Mouse (Mus musculus) hindbrain, embryonic 11.5 days (tissue): ENCODE results near the gene Cacng3. TPM values are rescaled to one million over a fixed set of nuclear protein-coding genes. Genes with fewer than 3 reads are reported as not detected.

Source experiments
- ATAC-seq: fragments of 200-750 bp; cut with Nextera tagmentation; 2 replicates; pipeline ENCODE4 v1.8.0; 2017; ENCODE audit warnings: mild to moderate bottlenecking, moderate TSS enrichment, moderate library complexity; ENCODE audit not compliant: low FRiP score
- DNase-seq: peaks from one replicate; pipeline ENCODE4 v3.0.0-alpha.2; 2015; ENCODE audit warnings: low spot score
- H3K27ac ChIP-seq: fragments of 300-500 bp; sonication (generic); 2 replicates; pipeline ENCODE4 v1.5.1; 2014; ENCODE audit warnings: mild to moderate bottlenecking, low read depth, low read length
- H3K27me3 ChIP-seq: fragments of 300-500 bp; sonication (generic); 2 replicates; pipeline ENCODE4 v1.6.1; 2014; ENCODE audit warnings: mild to moderate bottlenecking, low read length, moderate library complexity, mixed read lengths; ENCODE audit not compliant: control insufficient read depth, insufficient read depth
- H3K36me3 ChIP-seq: fragments of 300-500 bp; sonication (generic); 2 replicates; pipeline ENCODE4 v1.6.1; 2014; ENCODE audit warnings: mild to moderate bottlenecking, low read length, moderate library complexity, mixed read lengths; ENCODE audit not compliant: control insufficient read depth, insufficient read depth
- H3K4me1 ChIP-seq: fragments of 300-500 bp; sonication (generic); replicated peaks from 2 replicates; pipeline ENCODE4 v1.6.1; 2014; ENCODE audit warnings: low read length, mixed read lengths; ENCODE audit not compliant: control insufficient read depth, insufficient read depth
- H3K4me2 ChIP-seq: fragments of 300-500 bp; sonication (generic); replicated peaks from 2 replicates; pipeline ENCODE4 v1.6.1; 2014; ENCODE audit warnings: mild to moderate bottlenecking, low read depth, low read length
- H3K4me3 ChIP-seq: fragments of 300-500 bp; sonication (generic); 2 replicates; pipeline ENCODE4 v1.5.1; 2014; ENCODE audit warnings: low read depth, low read length
- H3K9ac ChIP-seq: fragments of 300-500 bp; sonication (generic); 2 replicates; pipeline ENCODE4 v1.6.1; 2014; ENCODE audit warnings: low read depth, low read length
- H3K9me3 ChIP-seq: fragments of 300-500 bp; sonication (generic); 2 replicates; pipeline ENCODE4 v1.6.1; 2016; ENCODE audit warnings: low read length; ENCODE audit not compliant: control insufficient read depth
- WGBS: fragments of 180-500 bp; shearing (Covaris S2); extraction: QIAGEN DNeasy Blood & Tissue Kit; methylation state at CpG from one replicate; pipeline ENCODE4 v1.1.7; 2014; 5-methylcytosine and 5-hydroxymethylcytosine counted together
- polyA plus RNA-seq: library from polyadenylated mRNA; unstranded; fragments of >200 nt; fragmentation: Nextera tagmentation; extraction: Ambion mirVana; gene quantifications from 2 replicates; pipeline ENCODE4 v1.2.1, GENCODE M21; 2014

Cacng3 gene
- 1.9 and 2.1 TPM in 2 replicates for polyA plus RNA-seq

DNA sequence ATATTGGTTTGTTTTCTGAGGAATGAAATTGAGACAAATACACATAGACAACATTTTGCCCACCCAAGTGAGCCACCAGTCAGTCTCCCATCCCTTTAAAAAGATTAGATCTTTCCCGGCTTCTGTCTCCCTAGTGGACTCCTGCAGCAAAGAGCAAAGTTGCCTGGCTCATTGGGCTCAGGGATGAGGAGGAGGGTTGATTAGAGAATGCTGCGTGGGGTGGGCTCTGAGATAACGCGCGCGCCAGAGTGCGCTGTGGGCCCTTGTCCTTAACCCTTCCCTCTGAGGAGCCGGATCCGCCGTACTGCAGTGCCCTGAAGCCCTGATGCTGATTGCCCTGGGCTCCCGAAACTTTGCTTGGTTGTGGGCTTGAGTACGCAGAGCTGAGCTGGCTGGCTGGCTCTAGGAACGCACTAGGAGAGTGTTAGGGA, at the start of gene Cacng3:
Gene Cacng3, plus strand, starts transcription at position 51 of the 431 bp plus-strand sequence.
- DNase-seq: no peak
- Histone ChIP-seq H3K4me2 (peak within 1 kb of the TSS; percentile 41), H3K4me1 (no peaks in the 10 kb centered on the region), H3K27ac (no peak within 1 kb of the TSS), H3K36me3 (no peaks in the 10 kb centered on the region), H3K4me3 (peak within 1 kb of the TSS; percentile 28), H3K9ac (no peak within 1 kb of the TSS; the same call in 1 of the 2 replicates), H3K9me3 (no peaks in the 10 kb centered on the region), H3K27me3 (peaks cover 3% of the 10 kb centered on the region; the same call in 1 of the 2 replicates)
- ATAC-seq: no peak
- 15% methylated on average over 13 of the region's 13 CpGs for WGBS

DNA sequence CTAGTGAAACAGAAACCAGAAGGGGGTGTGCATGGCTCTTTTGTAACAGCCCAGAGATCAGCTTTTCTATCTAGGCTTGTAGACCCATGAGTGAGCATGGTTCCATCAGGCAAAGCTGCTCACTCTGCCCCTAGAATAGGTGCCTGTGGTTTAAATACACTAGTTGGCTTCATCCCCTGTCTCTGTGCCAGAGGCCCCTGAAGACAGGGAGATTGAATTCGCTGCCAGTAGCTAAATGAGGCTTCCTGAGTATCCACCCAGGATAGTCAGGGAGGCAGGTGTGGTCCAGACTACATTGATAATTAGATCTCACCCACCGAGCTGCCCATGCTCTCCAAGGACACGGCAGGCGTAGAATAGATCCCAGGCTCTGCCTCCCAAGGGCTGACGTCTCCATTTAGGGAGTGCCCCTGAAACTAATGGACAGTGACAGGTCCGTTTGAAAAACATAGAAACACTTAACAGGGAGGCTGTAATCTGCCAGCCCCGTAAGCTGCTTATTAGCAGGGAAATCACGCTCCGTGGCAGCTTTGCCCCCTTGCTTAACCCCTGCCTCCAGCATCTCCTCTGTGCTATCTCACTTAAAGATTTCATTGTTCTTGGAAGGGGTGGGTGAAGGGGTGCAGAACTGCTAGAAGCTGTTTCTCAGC, 48.0 kb upstream of the Cacng3 start:
- Histone ChIP-seq H3K9ac (no peak overlapping the region), H3K27me3 (no peaks in the 10 kb centered on the region), H3K4me1 (no peaks in the 10 kb centered on the region), H3K27ac (peak overlapping the region; percentile 47; the same call in 1 of the 2 replicates), H3K4me3 (no peak overlapping the region), H3K4me2 (no peak overlapping the region), H3K36me3 (no peaks in the 10 kb centered on the region), H3K9me3 (no peaks in the 10 kb centered on the region)
- peak; percentile 46 for DNase-seq
- 43% methylated on average over 9 of the region's 9 CpGs for WGBS
- peak; percentile 83 for ATAC-seq

GRCm38 (mm10) chr7:122623753-122624152, 46.5 kb upstream of the Cacng3 start:
- H3K27me3 ChIP-seq: no peaks in the 10 kb centered on the region
- no peak overlapping the region for H3K4me3 ChIP-seq
- no peaks in the 10 kb centered on the region for H3K9me3 ChIP-seq
- H3K36me3 ChIP-seq: no peaks in the 10 kb centered on the region
- no peak overlapping the region for H3K9ac ChIP-seq
- ATAC-seq: no peak
- H3K27ac ChIP-seq: no peak overlapping the region
- H3K4me2 ChIP-seq: no peak overlapping the region
- DNase-seq: no peak
- WGBS: 69% methylated on average over 1 of the region's 1 CpGs
- no peaks in the 10 kb centered on the region for H3K4me1 ChIP-seq

DNA sequence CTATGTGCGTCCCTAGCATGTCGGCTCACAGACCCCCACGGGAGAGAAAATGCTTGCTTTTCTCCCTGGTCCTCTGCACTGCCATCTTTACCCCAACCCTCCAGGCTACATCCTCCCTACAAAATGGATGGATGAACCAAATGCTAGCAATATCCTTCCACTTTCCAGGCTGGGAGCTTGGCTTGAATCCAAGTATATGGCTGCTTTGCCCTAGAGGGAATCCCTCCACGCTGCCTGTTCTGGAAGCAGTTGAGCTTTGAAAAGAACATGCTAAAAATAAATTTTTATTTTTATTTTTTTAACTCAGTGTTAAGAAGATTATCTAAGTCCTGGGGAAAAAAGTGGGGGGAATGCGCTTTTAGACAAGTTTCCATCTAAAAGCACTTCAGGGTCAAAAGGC, 42.2 kb upstream of the Cacng3 start:
- Histone ChIP-seq H3K4me2 (no peak overlapping the region), H3K36me3 (no peaks in the 10 kb centered on the region), H3K4me3 (no peak overlapping the region), H3K9me3 (no peaks in the 10 kb centered on the region), H3K4me1 (no peaks in the 10 kb centered on the region), H3K27ac (no peak overlapping the region), H3K27me3 (no peaks in the 10 kb centered on the region), H3K9ac (no peak overlapping the region)
- no peak for DNase-seq
- no peak for ATAC-seq
- WGBS: 92% methylated on average over 5 of the region's 5 CpGs

DNA sequence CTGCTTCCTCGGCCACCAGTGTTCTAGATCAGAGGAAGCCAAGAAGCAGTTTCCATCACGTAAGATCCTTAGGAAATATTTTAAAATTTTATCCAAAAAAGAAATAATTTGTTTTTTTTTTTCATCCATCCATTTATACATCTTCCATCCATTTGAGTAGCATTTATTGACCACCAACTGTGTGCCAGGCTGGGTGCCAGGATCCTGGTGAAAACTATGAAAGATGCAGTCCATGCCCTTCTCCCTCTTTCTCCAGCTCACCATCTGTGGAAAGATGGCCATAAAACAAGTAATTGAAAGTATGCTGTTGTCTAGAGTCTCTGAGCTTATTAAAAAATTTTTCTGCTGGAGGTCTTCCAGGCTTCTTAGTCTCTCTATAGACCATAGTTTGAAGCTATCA, 39.9 kb upstream of the Cacng3 start:
- DNase-seq (no peak), ATAC-seq (no peak)
- Histone ChIP-seq H3K27ac (no peak overlapping the region), H3K36me3 (no peaks in the 10 kb centered on the region), H3K9me3 (no peaks in the 10 kb centered on the region), H3K27me3 (no peaks in the 10 kb centered on the region), H3K9ac (no peak overlapping the region), H3K4me3 (no peak overlapping the region), H3K4me1 (no peaks in the 10 kb centered on the region), H3K4me2 (no peak overlapping the region)
- 92% methylated on average over 2 of the region's 2 CpGs for WGBS

- no peaks in the 10 kb centered on the region for H3K9me3 ChIP-seq
- H3K9ac ChIP-seq: no peak overlapping the region
- 62% methylated on average over 3 of the region's 3 CpGs for WGBS
- H3K4me1 ChIP-seq: no peaks in the 10 kb centered on the region
- H3K27me3 ChIP-seq: no peaks in the 10 kb centered on the region
- H3K27ac ChIP-seq: no peak overlapping the region
- H3K4me3 ChIP-seq: no peak overlapping the region
- H3K36me3 ChIP-seq: no peaks in the 10 kb centered on the region
- ATAC-seq: no peak
- no peak for DNase-seq
- H3K4me2 ChIP-seq: no peak overlapping the region
Observed at GRCm38 (mm10) chr7:122631151-122631550, 39.1 kb upstream of the Cacng3 start.

DNA sequence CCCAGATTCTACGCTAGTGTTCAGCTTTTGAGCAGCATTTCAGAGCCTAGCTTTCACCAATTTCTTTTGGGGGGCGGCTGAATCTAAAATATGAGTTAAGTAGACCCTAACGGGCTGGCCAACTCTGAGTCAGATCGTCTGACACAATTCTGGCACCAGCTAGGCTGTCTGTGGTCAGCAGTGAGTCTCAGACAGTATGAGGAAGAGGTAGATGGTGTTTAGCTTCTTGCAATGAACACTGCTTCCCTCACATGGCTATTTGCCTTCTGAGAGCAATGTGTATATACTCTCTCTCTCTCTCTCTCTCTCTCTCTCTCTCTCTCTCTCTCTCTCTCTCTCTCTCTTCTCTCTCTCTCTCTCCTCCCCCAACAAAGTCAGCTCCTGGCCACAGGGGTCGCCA, 37.3 kb upstream of the Cacng3 start:
- H3K36me3 ChIP-seq: no peaks in the 10 kb centered on the region
- 82% methylated on average over 5 of the region's 5 CpGs for WGBS
- ATAC-seq: no peak
- H3K27me3 ChIP-seq: no peaks in the 10 kb centered on the region
- H3K9me3 ChIP-seq: no peaks in the 10 kb centered on the region
- no peak overlapping the region for H3K9ac ChIP-seq
- no peak overlapping the region for H3K4me2 ChIP-seq
- H3K27ac ChIP-seq: no peak overlapping the region
- no peak for DNase-seq
- no peaks in the 10 kb centered on the region for H3K4me1 ChIP-seq
- no peak overlapping the region for H3K4me3 ChIP-seq

- Histone ChIP-seq H3K4me2 (no peak overlapping the region), H3K27me3 (no peaks in the 10 kb centered on the region), H3K27ac (no peak overlapping the region), H3K9ac (no peak overlapping the region), H3K4me3 (no peak overlapping the region), H3K9me3 (no peaks in the 10 kb centered on the region), H3K36me3 (no peaks in the 10 kb centered on the region), H3K4me1 (no peaks in the 10 kb centered on the region)
- DNase-seq: no peak
- ATAC-seq: no peak
- 90% methylated on average over 5 of the region's 5 CpGs for WGBS
Observed at GRCm38 (mm10) chr7:122633463-122633862, 36.8 kb upstream of the Cacng3 start.

GRCm38 (mm10) chr7:122643676-122644075, 26.6 kb upstream of the Cacng3 start:
- ATAC-seq: no peak
- no peaks in the 10 kb centered on the region for H3K9me3 ChIP-seq
- no peak overlapping the region for H3K4me3 ChIP-seq
- no peak overlapping the region for H3K27ac ChIP-seq
- no peak overlapping the region for H3K9ac ChIP-seq
- H3K27me3 ChIP-seq: no peaks in the 10 kb centered on the region
- H3K36me3 ChIP-seq: no peaks in the 10 kb centered on the region
- WGBS: 94% methylated on average over 8 of the region's 8 CpGs
- no peak overlapping the region for H3K4me2 ChIP-seq
- H3K4me1 ChIP-seq: no peaks in the 10 kb centered on the region
- DNase-seq: no peak
